Mouse (Mus musculus) embryo, embryonic 10 days (tissue): ENCODE data around the gene Cnot2.
A peak's percentile ranks its signal among the peaks of the same experiment; 100 is the strongest.
"Not testable (repeated sequence)": the region's sequence is repeated elsewhere in the genome, so short reads cannot be mapped to it uniquely, and the experiment has no call there.

ENCODE experiments used
- DNase-seq: peaks from one replicate; pipeline ENCODE4 v3.0.0-alpha.2; 2015; ENCODE audit warnings: low spot score

The Cnot2 gene

GRCm38 (mm10) chr10:116581369-116581718 lies at the start of gene Cnot2:
Cnot2 (minus strand) TSS chr10:116581511.
- peak; percentile 93 for DNase-seq

GRCm38 (mm10) chr10:116628926-116629325 lies 47.6 kb upstream of the Cnot2 start:
- no peak for DNase-seq

- DNase-seq: no peak
Measured at GRCm38 (mm10) chr10:116626009-116626408, 44.7 kb upstream of the Cnot2 start.

- not testable (repeated sequence) for DNase-seq
Measured at GRCm38 (mm10) chr10:116613250-116613649, 31.9 kb upstream of the Cnot2 start.

GRCm38 (mm10) chr10:116604905-116605162 lies 23.5 kb upstream of the Cnot2 start:
- no peak for DNase-seq

GRCm38 (mm10) chr10:116604081-116604904 lies 23.0 kb upstream of the Cnot2 start:
- no peak for DNase-seq

- DNase-seq: no peak
Measured at GRCm38 (mm10) chr10:116599056-116599850, 17.9 kb upstream of the Cnot2 start.

GRCm38 (mm10) chr10:116582738-116583137 lies 1.4 kb upstream of the Cnot2 start:
- DNase-seq: peak; percentile 51

GRCm38 (mm10) chr10:116581719-116582481 lies 589 bp upstream of the Cnot2 start:
- DNase-seq: peak; percentile 74

GRCm38 (mm10) chr10:116580591-116581358 lies 536 bp downstream of the Cnot2 start:
- peak; percentile 73 for DNase-seq

- DNase-seq: no peak
Measured at GRCm38 (mm10) chr10:116579478-116579877, 1.8 kb downstream of the Cnot2 start.

- DNase-seq: no peak
Measured at GRCm38 (mm10) chr10:116578375-116578774, 2.9 kb downstream of the Cnot2 start.

- DNase-seq: no peak
Measured at GRCm38 (mm10) chr10:116577181-116577580, 4.1 kb downstream of the Cnot2 start.

GRCm38 (mm10) chr10:116576071-116576470 lies 5.2 kb downstream of the Cnot2 start:
- not testable (repeated sequence) for DNase-seq

- DNase-seq: no peak
Measured at GRCm38 (mm10) chr10:116570526-116570925, 10.8 kb downstream of the Cnot2 start.

GRCm38 (mm10) chr10:116568539-116568938 lies 12.8 kb downstream of the Cnot2 start:
- DNase-seq: no peak

GRCm38 (mm10) chr10:116567491-116568405 lies 13.6 kb downstream of the Cnot2 start:
- DNase-seq: no peak

GRCm38 (mm10) chr10:116566492-116566891 lies 14.8 kb downstream of the Cnot2 start:
- DNase-seq: not testable (repeated sequence)

- DNase-seq: no peak
Measured at GRCm38 (mm10) chr10:116564828-116565602, 16.3 kb downstream of the Cnot2 start.
